Mouse (Mus musculus) MEL-GATA-1-ER (cell line): ENCODE data around the gene Gfer.

Source experiments
- DNase-seq: peaks from one replicate; pipeline ENCODE4 v3.0.0-alpha.2; 2012; ENCODE audit warnings: low read depth; ENCODE audit errors: extremely low read depth

Gene Gfer

DNA sequence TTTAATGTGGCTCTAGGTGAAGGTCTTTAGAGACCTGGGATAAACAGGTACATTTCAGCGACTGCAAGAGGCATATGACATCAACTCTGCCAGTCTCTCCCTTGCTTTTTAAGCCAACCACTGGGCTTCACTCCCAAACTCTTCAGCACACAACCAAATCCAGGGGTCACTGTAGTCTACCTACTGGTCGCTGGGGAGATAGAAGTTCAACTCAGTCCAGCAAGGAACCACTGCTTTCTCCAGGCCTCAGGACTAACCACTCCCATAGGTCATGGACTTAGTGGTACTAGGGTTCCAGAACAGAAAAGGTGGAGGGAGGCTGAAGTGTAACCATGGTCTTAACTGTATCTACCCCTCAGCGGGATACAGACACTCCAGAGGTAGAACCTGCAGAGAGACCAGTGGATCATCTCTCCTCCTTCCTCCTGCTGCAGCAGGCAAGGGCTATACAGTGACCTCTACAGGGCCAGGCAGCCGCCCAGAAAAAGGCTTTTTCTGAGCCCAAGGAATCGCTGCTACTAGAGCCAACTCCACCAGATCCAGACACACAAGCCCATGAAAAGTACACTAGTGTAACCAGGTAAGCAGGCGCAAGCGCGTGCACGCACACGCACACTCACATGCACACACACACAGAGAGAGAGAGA lies 47.1 kb downstream of the Gfer start:
- no peak for DNase-seq

DNA sequence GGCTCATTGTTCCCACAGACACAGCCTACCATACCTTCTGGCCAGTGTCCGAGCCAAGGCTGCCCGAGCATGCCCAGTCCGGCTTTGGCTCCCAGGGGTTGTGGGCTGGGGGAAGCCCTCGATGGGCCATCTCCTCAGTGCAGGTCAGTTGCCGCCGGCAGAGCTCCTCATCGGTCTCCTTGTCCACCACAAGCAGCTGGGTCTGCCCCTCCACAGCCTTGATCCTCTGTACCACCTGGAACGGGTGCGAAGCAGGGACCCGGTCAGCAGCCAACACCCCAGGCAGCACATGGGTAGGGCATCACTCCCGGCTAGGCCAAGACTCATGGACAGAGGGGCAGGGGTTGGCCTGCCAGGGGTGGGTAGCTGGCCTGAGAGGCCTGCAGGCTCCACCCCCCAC lies 48.5 kb downstream of the Gfer start:
- no peak for DNase-seq

DNA sequence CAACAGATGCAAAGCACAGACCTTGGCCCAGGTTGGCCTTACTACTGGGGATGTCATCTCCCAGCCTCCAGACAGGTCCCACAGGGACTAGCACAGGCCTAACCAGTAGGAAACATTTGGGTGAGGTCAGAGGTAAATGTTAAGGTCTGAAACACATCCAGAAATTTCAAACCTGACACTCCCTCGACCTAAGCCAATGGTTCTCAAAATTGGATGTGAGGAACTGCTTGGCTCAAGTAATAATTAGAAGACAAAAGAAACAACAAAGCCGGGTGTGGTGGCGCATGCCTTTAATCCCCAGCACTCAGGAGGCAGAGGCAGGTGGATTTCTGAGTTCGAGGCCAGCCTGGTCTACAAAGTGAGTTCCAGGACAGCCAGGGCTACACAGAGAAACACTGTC lies 49.6 kb downstream of the Gfer start:
- DNase-seq = no peak

DNA sequence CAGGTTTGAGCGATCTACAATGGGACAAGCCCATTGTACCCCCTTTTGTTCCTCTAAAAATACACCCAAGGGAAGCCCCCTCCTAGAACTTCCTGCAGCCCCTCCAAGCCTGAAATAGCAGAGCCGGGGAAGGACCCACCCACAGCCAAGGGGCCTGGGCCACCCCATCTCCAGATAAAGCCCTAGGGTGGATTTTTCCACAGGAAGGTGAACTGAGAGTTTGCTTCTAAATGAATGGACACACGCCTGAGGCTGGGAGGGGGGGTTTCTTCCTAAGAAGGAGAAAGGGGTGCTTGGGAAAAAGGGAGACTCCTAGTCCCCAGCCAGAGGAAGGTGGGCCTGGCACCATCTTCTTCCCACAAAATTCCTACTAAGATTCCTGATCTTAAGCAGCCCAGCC lies 50.0 kb downstream of the Gfer start:
- no peak for DNase-seq

DNA sequence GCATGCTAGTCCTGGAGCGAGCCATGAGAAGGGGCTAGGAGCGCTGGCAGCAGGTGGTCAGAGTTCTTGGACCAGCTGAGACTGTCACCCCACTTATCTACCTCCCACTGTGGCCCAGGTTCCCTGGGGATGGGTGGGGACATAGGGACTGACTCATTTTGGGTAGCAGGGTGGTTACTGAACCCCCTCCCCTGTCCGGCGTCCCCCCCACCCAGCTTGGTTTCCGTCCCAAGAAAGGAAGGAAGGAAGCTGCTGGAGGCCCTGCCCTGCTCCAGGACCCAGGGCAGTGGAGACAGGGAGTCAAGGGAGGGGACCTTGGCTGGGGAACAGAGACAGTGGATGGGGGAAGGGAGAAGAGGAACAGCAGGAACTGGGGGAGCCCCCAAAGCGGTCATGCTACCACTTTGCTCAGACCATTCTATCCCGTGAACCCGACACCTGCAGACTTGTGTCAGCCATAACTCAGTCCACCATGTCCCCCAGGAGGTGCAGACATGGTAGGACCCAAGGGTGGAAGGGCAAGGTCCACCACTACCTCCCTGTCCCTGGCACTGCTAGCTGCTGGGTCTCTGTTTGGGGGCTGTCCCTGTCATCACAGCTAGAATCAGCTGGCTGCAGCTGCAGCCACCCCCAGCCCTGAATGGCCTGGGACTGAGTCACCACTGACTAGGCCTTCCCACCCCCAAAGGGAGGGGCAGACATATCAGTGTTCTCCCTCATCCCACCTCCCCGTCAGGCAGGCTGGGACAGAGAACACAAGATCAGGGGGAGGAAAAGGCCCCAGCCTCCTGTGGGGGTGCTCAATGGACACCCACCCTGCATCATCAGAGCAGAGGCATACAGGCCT lies 50.9 kb downstream of the Gfer start:
- DNase-seq = no peak

DNA sequence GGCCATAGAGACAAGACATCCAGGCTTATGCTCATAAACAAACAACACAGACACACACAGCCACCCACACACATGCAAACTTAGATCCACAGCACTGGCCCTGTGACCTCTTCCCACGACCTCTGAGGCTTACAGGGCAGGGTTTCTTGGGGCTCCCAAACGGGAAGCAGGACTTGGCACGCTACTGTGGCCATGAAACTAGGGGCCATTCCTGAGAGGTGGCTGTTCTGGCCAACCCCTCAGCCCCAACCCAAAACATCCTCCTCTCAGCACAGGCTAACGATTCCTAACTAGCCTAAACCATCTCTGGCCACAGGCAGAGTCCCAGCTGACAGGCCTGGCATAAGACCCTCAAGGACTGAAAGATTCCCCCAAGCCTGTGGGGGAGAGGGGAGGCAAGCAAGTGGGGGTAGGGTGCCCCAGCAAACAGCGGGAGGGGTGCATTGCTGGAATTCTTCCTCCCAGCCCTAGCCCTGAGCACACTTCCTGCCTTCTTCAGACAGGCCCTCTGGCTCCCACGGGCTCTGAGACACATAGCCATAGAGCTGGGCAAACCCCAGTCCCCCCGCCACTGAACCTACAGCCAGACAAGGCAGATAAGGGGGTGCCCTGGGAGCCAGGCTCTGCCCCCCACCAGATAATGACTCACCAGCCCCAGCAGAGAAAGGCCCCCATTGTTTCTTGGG lies 51.8 kb downstream of the Gfer start:
- no peak for DNase-seq
